Mouse (Mus musculus): ENCODE data around the gene Phf21a.
A peak's percentile ranks its signal among the peaks of the same experiment; 100 is the strongest.

Gene Phf21a

GRCm38 (mm10) chr2:92362571-92363228, 269.8 kb downstream of the Phf21a start:
- DNase-seq (ENCODE audit: low spot score) = no peak

- DNase-seq (ENCODE audit: low spot score) = no peak
Measured at GRCm38 (mm10) chr2:92364086-92364485, 271.2 kb downstream of the Phf21a start.

GRCm38 (mm10) chr2:92365568-92365967, 272.7 kb downstream of the Phf21a start:
- no peak for DNase-seq (ENCODE audit: low spot score)

GRCm38 (mm10) chr2:92367383-92368029, 274.6 kb downstream of the Phf21a start:
- DNase-seq (ENCODE audit: low spot score) = no peak

- DNase-seq (ENCODE audit: low spot score) = no peak
Measured at GRCm38 (mm10) chr2:92370375-92370774, 277.5 kb downstream of the Phf21a start.

- DNase-seq (ENCODE audit: low spot score) = peak; percentile 67
Measured at GRCm38 (mm10) chr2:92370821-92371805, 278.2 kb downstream of the Phf21a start.

- DNase-seq (ENCODE audit: low spot score) = no peak
Measured at GRCm38 (mm10) chr2:92371971-92372690, 279.2 kb downstream of the Phf21a start.

- peak; percentile 63 for DNase-seq (ENCODE audit: low spot score)
Measured at GRCm38 (mm10) chr2:92372767-92373436, 280.0 kb downstream of the Phf21a start.

- DNase-seq (ENCODE audit: low spot score) = peak; percentile 83
Measured at GRCm38 (mm10) chr2:92373437-92373813, 280.5 kb downstream of the Phf21a start.

- no peak for DNase-seq (ENCODE audit: low spot score)
Measured at GRCm38 (mm10) chr2:92374514-92374913, 281.6 kb downstream of the Phf21a start, which contains the start of the genes Pex16 and Large2. Gene Pex16, plus strand, starts transcription at chr2:92374676. Gene Large2, minus strand, starts transcription at chr2:92374869.

GRCm38 (mm10) chr2:92375099-92375623, 282.2 kb downstream of the Phf21a start:
- peak; percentile 94 for DNase-seq (ENCODE audit: low spot score)

GRCm38 (mm10) chr2:92375788-92376187, 282.9 kb downstream of the Phf21a start:
- no peak for DNase-seq (ENCODE audit: low spot score)

- no peak for DNase-seq (ENCODE audit: low spot score)
Measured at GRCm38 (mm10) chr2:92376300-92376699, 283.4 kb downstream of the Phf21a start.

GRCm38 (mm10) chr2:92377320-92377719, 284.4 kb downstream of the Phf21a start:
- no peak for DNase-seq (ENCODE audit: low spot score)

- no peak for DNase-seq (ENCODE audit: low spot score)
Measured at GRCm38 (mm10) chr2:92379783-92380494, 287.0 kb downstream of the Phf21a start.

GRCm38 (mm10) chr2:92380495-92381050, 287.7 kb downstream of the Phf21a start:
- DNase-seq (ENCODE audit: low spot score) = no peak

- DNase-seq (ENCODE audit: low spot score) = no peak
Measured at GRCm38 (mm10) chr2:92381161-92381560, 288.2 kb downstream of the Phf21a start.

- DNase-seq (ENCODE audit: low spot score) = no peak
Measured at GRCm38 (mm10) chr2:92381901-92382588, 289.1 kb downstream of the Phf21a start, which contains the start of gene 1700029I15Rik. Gene 1700029I15Rik, plus strand, starts transcription at chr2:92382538.

- no peak for DNase-seq (ENCODE audit: low spot score)
Measured at GRCm38 (mm10) chr2:92382759-92383158, 289.8 kb downstream of the Phf21a start.
